Mouse (Mus musculus) midbrain, postnatal 0 days (tissue): Measurements from ENCODE around the gene Hspbp1. TPM values are rescaled to one million over a fixed set of nuclear protein-coding genes. Genes with fewer than 3 reads are reported as not detected.

Experiments used
- ATAC-seq: fragments of 200-750 bp; cut with Nextera tagmentation; 2 replicates; pipeline ENCODE4 v1.8.0; 2017; ENCODE audit warnings: moderate number of reproducible peaks, mild to moderate bottlenecking, moderate TSS enrichment, moderate library complexity; ENCODE audit not compliant: low FRiP score
- DNase-seq: peaks from one replicate; pipeline ENCODE4 v3.0.0-alpha.2; 2015; ENCODE audit warnings: low spot score
- H3K27ac ChIP-seq: fragments of 300-500 bp; sonication (generic); 2 replicates; pipeline ENCODE4 v1.5.1; 2014; ENCODE audit warnings: low read depth, mild to moderate bottlenecking, low read length, mixed read lengths
- H3K27me3 ChIP-seq: fragments of 300-500 bp; sonication (generic); 2 replicates; pipeline ENCODE4 v1.6.1; 2014; ENCODE audit warnings: low read length, control low read depth, mixed read lengths; ENCODE audit not compliant: insufficient read depth
- H3K36me3 ChIP-seq: fragments of 300-500 bp; sonication (generic); 2 replicates; pipeline ENCODE4 v1.6.1; 2014; ENCODE audit warnings: low read length, control low read depth, mixed read lengths; ENCODE audit not compliant: insufficient read depth
- H3K4me1 ChIP-seq: fragments of 300-500 bp; sonication (generic); 2 replicates; pipeline ENCODE4 v1.6.1; 2014; ENCODE audit warnings: mild to moderate bottlenecking, control low read depth, antibody characterized with exemption, low read length, mixed read lengths; ENCODE audit not compliant: insufficient read depth
- H3K4me2 ChIP-seq: fragments of 300-500 bp; sonication (generic); 2 replicates; pipeline ENCODE4 v1.6.1; 2014; ENCODE audit warnings: low read depth, mild to moderate bottlenecking, low read length, mixed read lengths; ENCODE audit not compliant: poor library complexity, severe bottlenecking
- H3K4me3 ChIP-seq: fragments of 300-500 bp; sonication (generic); 2 replicates; pipeline ENCODE4 v1.5.1; 2014; ENCODE audit warnings: low read depth, mild to moderate bottlenecking, low read length, moderate library complexity
- H3K9ac ChIP-seq: fragments of 300-500 bp; sonication (generic); replicated peaks from 2 replicates; pipeline ENCODE4 v1.6.1; 2014; ENCODE audit warnings: mild to moderate bottlenecking, low read length, moderate library complexity, mixed read lengths; ENCODE audit not compliant: poor library complexity, severe bottlenecking
- H3K9me3 ChIP-seq: fragments of 300-500 bp; sonication (generic); 2 replicates; pipeline ENCODE4 v1.6.1; 2016; ENCODE audit warnings: low read length, control low read depth
- CTCF ChIP-seq: IDR thresholded peaks from 2 replicates; pipeline ENCODE4 v1.5.1; 2016; ENCODE audit warnings: antibody characterized with exemption, mild to moderate bottlenecking
- WGBS: fragments of 180-500 bp; shearing (Covaris S2); extraction: QIAGEN DNeasy Blood & Tissue Kit; methylation state at CpG from one replicate; pipeline ENCODE4 v1.1.7; 2014; 5-methylcytosine and 5-hydroxymethylcytosine counted together
- polyA plus RNA-seq: library from polyadenylated mRNA; unstranded; fragments of >200 nt; fragmentation: Nextera tagmentation; extraction: Ambion mirVana; gene quantifications from 2 replicates; pipeline ENCODE4 v1.2.1, GENCODE M21; 2015
- total RNA-seq: library from RNA; depleted of rRNA; stranded (reverse); fragments of >200 nt; gene quantifications from 2 replicates; pipeline ENCODE4 v1.2.3, GENCODE M21; 2014; rRNA removed

Hspbp1 gene
- total and polyA plus RNA-seq, 2 experiments from 2014 or later = 193 to 247 TPM

DNA sequence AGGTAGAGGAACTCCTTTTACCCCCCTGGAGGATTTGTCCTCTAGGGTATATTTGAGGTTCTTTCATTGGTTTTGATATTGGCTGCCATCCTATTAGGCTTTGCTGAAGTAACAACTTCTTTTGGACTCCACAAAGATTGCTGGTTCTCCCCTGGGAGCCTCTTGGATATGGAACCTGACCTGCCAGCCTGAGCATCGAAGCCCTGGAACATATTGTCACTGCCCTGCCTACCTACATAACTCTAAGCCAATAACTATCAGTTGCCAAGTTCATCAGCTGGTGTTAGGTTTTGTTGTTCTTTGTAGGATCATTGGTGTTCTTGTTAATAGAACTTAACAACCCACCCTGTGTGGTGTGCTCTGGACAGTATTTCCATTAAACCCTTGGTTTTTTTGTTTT is 71.9 kb downstream of the Hspbp1 start:
- no peaks in the 10 kb centered on the region for H3K36me3 ChIP-seq
- H3K9me3 ChIP-seq = no peaks in the 10 kb centered on the region
- H3K4me3 ChIP-seq = no peak overlapping the region
- H3K27ac ChIP-seq = no peak overlapping the region
- no peak overlapping the region for H3K4me2 ChIP-seq
- H3K9ac ChIP-seq = no peak overlapping the region
- no peaks in the 10 kb centered on the region for H3K27me3 ChIP-seq
- WGBS = 84% methylated on average over 1 of the region's 1 CpGs
- TF ChIP-seq CTCF = no peak
- DNase-seq (no peak), ATAC-seq (no peak)
- no peaks in the 10 kb centered on the region for H3K4me1 ChIP-seq

DNA sequence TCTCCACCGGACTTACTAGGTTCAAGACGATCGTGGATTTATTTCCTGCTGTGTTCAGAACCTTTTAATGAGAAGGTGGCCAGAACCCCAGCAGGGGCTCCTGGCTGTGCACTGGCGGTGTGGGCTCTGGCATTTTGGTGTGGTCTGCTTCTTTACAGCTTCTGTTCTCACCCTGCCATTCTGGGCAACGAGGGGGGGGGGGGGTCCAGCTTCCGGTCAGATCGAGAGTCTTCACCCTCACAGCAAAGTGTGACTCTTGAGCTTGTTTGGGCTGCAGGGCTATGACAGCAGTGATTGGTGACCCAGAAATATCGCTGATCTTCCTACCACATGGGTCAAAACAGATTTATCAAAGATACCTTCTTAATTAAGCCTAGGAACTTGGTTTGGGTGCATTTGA is 72.5 kb downstream of the Hspbp1 start:
- no peak for TF ChIP-seq CTCF
- Histone ChIP-seq H3K4me1 (no peaks in the 10 kb centered on the region), H3K27me3 (no peaks in the 10 kb centered on the region), H3K9ac (no peak overlapping the region), H3K9me3 (no peaks in the 10 kb centered on the region), H3K4me2 (no peak overlapping the region), H3K36me3 (no peaks in the 10 kb centered on the region), H3K4me3 (no peak overlapping the region), H3K27ac (no peak overlapping the region)
- 72% methylated on average over 8 of the region's 8 CpGs for WGBS
- ATAC-seq (no peak), DNase-seq (no peak)

DNA sequence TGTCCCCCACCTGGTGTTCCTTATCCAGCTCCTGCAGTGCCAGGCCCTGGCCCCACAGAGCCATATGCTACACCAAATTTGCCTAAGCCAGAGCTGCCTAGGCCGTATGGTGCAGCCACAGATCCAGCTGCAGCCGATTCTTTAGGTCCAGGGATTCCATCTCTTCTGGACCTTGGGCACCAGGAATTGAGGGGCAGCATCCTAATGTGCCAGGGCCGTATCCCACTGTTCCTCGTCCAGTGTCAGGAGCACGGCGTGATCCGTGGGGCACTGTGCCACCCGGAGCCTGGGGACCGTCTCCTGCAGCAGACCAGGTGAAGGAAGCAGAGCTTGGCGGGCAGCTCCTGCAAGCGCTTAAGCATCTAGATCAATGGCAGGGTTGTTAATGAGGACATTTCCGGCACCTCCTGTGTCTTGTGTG is 72.9 kb downstream of the Hspbp1 start:
- ATAC-seq (no peak), DNase-seq (no peak)
- Histone ChIP-seq H3K4me3 (no peak overlapping the region), H3K27ac (no peak overlapping the region), H3K4me2 (no peak overlapping the region), H3K36me3 (no peaks in the 10 kb centered on the region), H3K9me3 (no peaks in the 10 kb centered on the region), H3K27me3 (no peaks in the 10 kb centered on the region), H3K9ac (no peak overlapping the region), H3K4me1 (no peaks in the 10 kb centered on the region)
- WGBS = 83% methylated on average over 12 of the region's 12 CpGs
- TF ChIP-seq CTCF = no peak

DNA sequence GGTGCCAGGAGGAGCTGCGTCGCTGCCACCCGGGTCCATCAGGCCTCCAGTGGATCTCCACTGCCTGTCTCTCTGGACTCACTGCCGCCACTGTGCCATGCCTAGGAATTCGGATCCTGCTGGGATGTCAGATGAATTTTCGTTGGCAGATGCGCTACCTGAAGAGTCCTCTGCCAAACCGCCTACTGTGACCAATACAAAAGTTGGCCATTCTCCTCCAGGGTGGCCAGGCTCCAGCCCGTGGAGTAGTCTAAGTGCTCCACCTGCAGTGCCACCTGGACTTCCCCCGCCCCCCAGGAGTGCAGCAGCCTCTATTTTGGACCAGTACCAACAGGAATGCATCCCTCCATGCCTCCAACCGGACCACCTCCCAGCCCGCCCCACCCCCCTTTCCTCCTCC is 73.4 kb downstream of the Hspbp1 start:
- no peak for TF ChIP-seq CTCF
- Histone ChIP-seq H3K4me1 (no peaks in the 10 kb centered on the region), H3K4me3 (no peak overlapping the region), H3K36me3 (no peaks in the 10 kb centered on the region), H3K9ac (no peak overlapping the region), H3K27me3 (no peaks in the 10 kb centered on the region), H3K9me3 (no peaks in the 10 kb centered on the region), H3K27ac (no peak overlapping the region), H3K4me2 (no peak overlapping the region)
- 80% methylated on average over 12 of the region's 12 CpGs for WGBS
- no peak for DNase-seq
- ATAC-seq = no peak

Other genes with a start within 250 kb of the Hspbp1 start
- 61.3 and 75.9 TPM in 2 replicates for gene Rdh13, start 239.4 kb downstream of the Hspbp1 start, total RNA-seq
- 45.3 and 45.4 TPM in 2 replicates for gene Rdh13, start 239.4 kb downstream of the Hspbp1 start, polyA plus RNA-seq
- gene Eps8l1, start 224.4 kb downstream of the Hspbp1 start, total RNA-seq = 3.9 and 13.3 TPM in 2 replicates
- gene Eps8l1, start 224.4 kb downstream of the Hspbp1 start, polyA plus RNA-seq = 5.2 and 7.4 TPM in 2 replicates
- 75.5 and 114 TPM in 2 replicates for gene Ppp1r12c, start 183.4 kb downstream of the Hspbp1 start, total RNA-seq
- 34.6 and 35.0 TPM in 2 replicates for gene Ppp1r12c, start 183.4 kb downstream of the Hspbp1 start, polyA plus RNA-seq
- 2.9 and 4.2 TPM in 2 replicates for gene Tnnt1, start 168.7 kb downstream of the Hspbp1 start, total RNA-seq
- 3.3 and 4.1 TPM in 2 replicates for gene Tnnt1, start 168.7 kb downstream of the Hspbp1 start, polyA plus RNA-seq
- gene Tnni3, start 160.8 kb downstream of the Hspbp1 start, total RNA-seq = 4.1 TPM in 1 of 2 replicates, not detected in the other
- 1.4 and 1.7 TPM in 2 replicates for gene Tnni3, start 160.8 kb downstream of the Hspbp1 start, polyA plus RNA-seq
- gene Dnaaf3, start 152.6 kb downstream of the Hspbp1 start, total RNA-seq = 0.80 and 2.4 TPM in 2 replicates
- gene Dnaaf3, start 152.6 kb downstream of the Hspbp1 start, polyA plus RNA-seq = 1.3 and 1.7 TPM in 2 replicates
- 84.7 and 147 TPM in 2 replicates for gene Syt5, start 137.5 kb downstream of the Hspbp1 start, total RNA-seq
- gene Syt5, start 137.5 kb downstream of the Hspbp1 start, polyA plus RNA-seq = 184 and 194 TPM in 2 replicates
- 2.4 and 3.6 TPM in 2 replicates for gene Ptprh, start 81.0 kb downstream of the Hspbp1 start, total RNA-seq
- 1.1 and 1.3 TPM in 2 replicates for gene Ptprh, start 81.0 kb downstream of the Hspbp1 start, polyA plus RNA-seq
- gene Tmem86b, start 53.6 kb downstream of the Hspbp1 start, total RNA-seq = 12.4 and 17.4 TPM in 2 replicates
- 0.76 and 1.00 TPM in 2 replicates for gene Tmem86b, start 53.6 kb downstream of the Hspbp1 start, polyA plus RNA-seq
- 103 and 131 TPM in 2 replicates for gene Ppp6r1, start 26.0 kb downstream of the Hspbp1 start, total RNA-seq
- gene Ppp6r1, start 26.0 kb downstream of the Hspbp1 start, polyA plus RNA-seq = 7.7 and 10.1 TPM in 2 replicates
- 202 and 226 TPM in 2 replicates for gene Brsk1, start 5.5 kb upstream of the Hspbp1 start, total RNA-seq
- 6.9 and 7.2 TPM in 2 replicates for gene Brsk1, start 5.5 kb upstream of the Hspbp1 start, polyA plus RNA-seq
- gene Tmem150b, start 40.2 kb upstream of the Hspbp1 start, total RNA-seq = not detected in 2 replicates
- gene Tmem150b, start 40.2 kb upstream of the Hspbp1 start, polyA plus RNA-seq = 0.23 TPM in 1 of 2 replicates, not detected in the other
- 38.9 and 48.8 TPM in 2 replicates for gene Kmt5c, start 55.0 kb upstream of the Hspbp1 start, total RNA-seq
- gene Kmt5c, start 55.0 kb upstream of the Hspbp1 start, polyA plus RNA-seq = 33.1 and 35.7 TPM in 2 replicates
- gene Cox6b2, start 68.0 kb upstream of the Hspbp1 start, total RNA-seq = 6.8 and 12.1 TPM in 2 replicates
- 33.6 and 43.9 TPM in 2 replicates for gene Cox6b2, start 68.0 kb upstream of the Hspbp1 start, polyA plus RNA-seq
- not detected in 2 replicates for gene Fam71e2, start 86.2 kb upstream of the Hspbp1 start, total RNA-seq
- not detected in 2 replicates for gene Fam71e2, start 86.2 kb upstream of the Hspbp1 start, polyA plus RNA-seq
- 1.4 and 2.0 TPM in 2 replicates for gene Il11, start 97.8 kb upstream of the Hspbp1 start, total RNA-seq
- gene Il11, start 97.8 kb upstream of the Hspbp1 start, polyA plus RNA-seq = 1.7 and 2.5 TPM in 2 replicates
- gene Tmem190, start 97.9 kb upstream of the Hspbp1 start, total RNA-seq = not detected in 2 replicates
- 0.39 and 0.48 TPM in 2 replicates for gene Tmem190, start 97.9 kb upstream of the Hspbp1 start, polyA plus RNA-seq
- gene Tmem238, start 104.6 kb upstream of the Hspbp1 start, total RNA-seq = 14.6 and 16.6 TPM in 2 replicates
- 16.0 and 18.2 TPM in 2 replicates for gene Tmem238, start 104.6 kb upstream of the Hspbp1 start, polyA plus RNA-seq
- gene Rpl28, start 107.8 kb upstream of the Hspbp1 start, total RNA-seq = 131 and 177 TPM in 2 replicates
- gene Rpl28, start 107.8 kb upstream of the Hspbp1 start, polyA plus RNA-seq = 289 TPM in 2 replicates
- 264 and 276 TPM in 2 replicates for gene Ube2s, start 127.5 kb upstream of the Hspbp1 start, total RNA-seq
- 207 and 210 TPM in 2 replicates for gene Ube2s, start 127.5 kb upstream of the Hspbp1 start, polyA plus RNA-seq
- gene Shisa7, start 159.6 kb upstream of the Hspbp1 start, total RNA-seq = 51.4 and 68.5 TPM in 2 replicates
- 9.3 and 10.1 TPM in 2 replicates for gene Shisa7, start 159.6 kb upstream of the Hspbp1 start, polyA plus RNA-seq
- gene Isoc2b, start 185.2 kb upstream of the Hspbp1 start, total RNA-seq = 1.0 and 2.0 TPM in 2 replicates
- 3.7 and 5.8 TPM in 2 replicates for gene Isoc2b, start 185.2 kb upstream of the Hspbp1 start, polyA plus RNA-seq
- gene Isoc2a, start 192.1 kb upstream of the Hspbp1 start, total RNA-seq = 5.8 and 7.7 TPM in 2 replicates
- gene Isoc2a, start 192.1 kb upstream of the Hspbp1 start, polyA plus RNA-seq = 0.38 and 0.52 TPM in 2 replicates
- gene Gm36210, start 221.4 kb upstream of the Hspbp1 start, total RNA-seq = 0.57 TPM in 1 of 2 replicates, not detected in the other
- 0.32 and 0.43 TPM in 2 replicates for gene Gm36210, start 221.4 kb upstream of the Hspbp1 start, polyA plus RNA-seq
- 10.6 and 12.3 TPM in 2 replicates for gene Zfp628, start 230.1 kb upstream of the Hspbp1 start, total RNA-seq
- gene Zfp628, start 230.1 kb upstream of the Hspbp1 start, polyA plus RNA-seq = 5.1 and 5.6 TPM in 2 replicates
- 44.8 and 49.7 TPM in 2 replicates for gene Nat14, start 237.0 kb upstream of the Hspbp1 start, total RNA-seq
- gene Nat14, start 237.0 kb upstream of the Hspbp1 start, polyA plus RNA-seq = 33.2 and 35.9 TPM in 2 replicates
- 1.9 and 3.4 TPM in 2 replicates for gene Ssc5d, start 240.7 kb upstream of the Hspbp1 start, total RNA-seq
- gene Ssc5d, start 240.7 kb upstream of the Hspbp1 start, polyA plus RNA-seq = 1.2 and 1.6 TPM in 2 replicates